Mouse (Mus musculus): ENCODE results near the gene Mei1.

Gene Mei1

DNA sequence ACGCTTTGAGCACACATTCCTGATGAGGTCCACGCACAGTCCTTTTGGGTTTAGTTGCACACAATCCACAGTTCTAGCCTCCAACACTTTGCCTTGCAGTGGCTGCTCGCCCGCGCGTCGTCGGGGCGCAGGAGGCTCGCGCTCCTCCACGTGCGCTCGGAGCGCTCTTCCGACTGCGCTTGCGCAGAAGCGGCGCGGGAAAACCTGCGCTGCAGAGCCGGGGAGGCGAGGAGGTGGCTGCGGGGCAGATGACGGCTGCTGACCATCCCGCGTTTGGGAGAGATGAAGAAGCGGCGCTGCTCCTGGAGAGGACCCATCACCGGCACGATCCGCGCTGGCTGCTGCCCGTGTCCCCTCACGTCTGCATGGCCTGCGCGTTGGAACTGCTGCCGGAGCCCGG, at the start of gene Mei1:
Gene Mei1 (plus strand): TSS at position 99 of the 400 bp plus-strand sequence.
- TF ChIP-seq POU5F1 (IDR thresholded peaks at IDR 0.05; ENCODE audit: borderline replicate concordance, low read length) (no peak), CTCF (conservative IDR thresholded peaks at IDR 0.05; ENCODE audit: low read length) (no peak), NANOG (IDR thresholded peaks at IDR 0.05; ENCODE audit: borderline replicate concordance, low read length) (no peak)
- peaks cover 87% of the 10 kb centered on the region for H3K27me3 ChIP-seq (ENCODE audit: insufficient read depth, low read length)
- peak within 1 kb of the TSS; percentile 65 for H3K4me3 ChIP-seq (replicated peaks; ENCODE audit: low read length)
- H3K36me3 ChIP-seq (ENCODE audit: insufficient read depth, low read length), result no peaks in the 10 kb centered on the region
- peaks cover 10% of the 10 kb centered on the region; the same call in 1 of the 2 replicates for H3K9me3 ChIP-seq (ENCODE audit: low read length)
- peaks cover 25% of the 10 kb centered on the region for H3K4me1 ChIP-seq (replicated peaks; ENCODE audit: low read depth, low read length)

DNA sequence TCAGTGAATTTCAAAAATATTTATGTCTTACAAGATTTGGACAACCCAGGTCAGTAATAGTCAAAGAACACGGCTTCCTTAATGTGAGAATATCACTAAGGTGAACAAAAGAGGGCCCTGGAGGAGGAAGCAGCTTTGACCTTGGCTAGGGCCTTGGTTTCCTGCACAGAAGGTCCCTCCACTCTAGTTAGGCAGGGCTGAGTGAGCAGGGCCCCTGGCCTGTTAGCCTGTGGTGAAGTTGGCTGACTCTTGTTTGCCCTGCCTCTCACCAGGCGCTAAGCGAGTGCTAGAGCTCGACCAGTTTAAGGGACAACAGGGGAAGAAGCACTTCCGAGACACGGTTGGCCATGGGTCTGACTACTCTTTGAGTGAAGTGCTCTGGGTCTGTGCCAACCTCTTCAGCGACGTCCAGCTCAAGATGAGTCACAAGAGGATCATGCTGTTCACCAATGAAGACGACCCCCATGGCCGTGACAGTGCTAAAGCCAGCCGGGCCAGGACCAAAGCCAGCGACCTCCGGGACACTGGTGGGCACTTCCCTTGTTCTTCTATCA, 47.2 kb upstream of the Mei1 start:
- H3K4me3 ChIP-seq (replicated peaks; ENCODE audit: low read length), result no peak overlapping the region
- no peaks in the 10 kb centered on the region for H3K9me3 ChIP-seq (ENCODE audit: low read length)
- no peaks in the 10 kb centered on the region for H3K27me3 ChIP-seq (ENCODE audit: insufficient read depth, low read length)
- no peak for TF ChIP-seq NANOG (IDR thresholded peaks at IDR 0.05; ENCODE audit: borderline replicate concordance, low read length)
- no peak for TF ChIP-seq POU5F1 (IDR thresholded peaks at IDR 0.05; ENCODE audit: borderline replicate concordance, low read length)
- no peak for TF ChIP-seq CTCF (conservative IDR thresholded peaks at IDR 0.05; ENCODE audit: low read length)
- H3K36me3 ChIP-seq (ENCODE audit: insufficient read depth, low read length), result peaks cover 91% of the 10 kb centered on the region
- peaks cover 2% of the 10 kb centered on the region for H3K4me1 ChIP-seq (replicated peaks; ENCODE audit: low read depth, low read length)

DNA sequence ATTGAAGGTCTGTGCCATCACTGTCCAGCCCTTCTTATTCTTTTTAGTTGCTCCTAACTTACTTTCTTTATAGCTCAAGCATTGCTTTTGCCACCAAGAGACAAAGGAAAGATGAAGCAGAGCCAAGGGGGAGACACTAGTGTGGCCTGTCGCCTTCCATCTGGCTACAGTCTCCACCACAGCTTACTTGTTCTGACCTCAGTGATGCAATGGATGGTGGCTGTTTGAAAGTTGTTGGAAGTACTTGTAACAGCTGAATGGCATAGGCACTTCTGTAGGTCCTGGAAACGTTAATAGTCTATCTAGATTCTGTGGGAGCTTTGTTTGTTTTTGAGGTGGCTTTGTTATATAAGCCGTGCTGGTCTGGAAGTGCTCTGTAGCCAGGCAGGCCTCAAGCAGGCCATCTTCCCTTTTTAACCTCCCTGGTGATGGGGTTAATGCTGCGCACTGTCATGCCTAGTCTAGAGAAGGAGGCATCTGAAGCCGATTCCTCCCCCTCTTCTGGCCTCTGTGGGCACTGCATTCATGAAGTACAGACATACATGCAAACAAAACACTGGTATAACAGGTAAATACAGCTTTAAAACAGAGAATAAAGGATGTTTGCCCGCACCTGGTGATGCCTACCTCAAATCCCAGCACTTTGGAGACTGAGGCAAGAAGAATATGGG, 45.7 kb upstream of the Mei1 start:
- no peak for TF ChIP-seq NANOG (IDR thresholded peaks at IDR 0.05; ENCODE audit: borderline replicate concordance, low read length)
- TF ChIP-seq CTCF (conservative IDR thresholded peaks at IDR 0.05; ENCODE audit: low read length), result no peak
- Histone ChIP-seq H3K27me3 (ENCODE audit: insufficient read depth, low read length) (no peaks in the 10 kb centered on the region), H3K4me1 (replicated peaks; ENCODE audit: low read depth, low read length) (no peaks in the 10 kb centered on the region), H3K9me3 (ENCODE audit: low read length) (peaks cover 6% of the 10 kb centered on the region), H3K4me3 (replicated peaks; ENCODE audit: low read length) (no peak overlapping the region), H3K36me3 (ENCODE audit: insufficient read depth, low read length) (peaks cover 99% of the 10 kb centered on the region)

DNA sequence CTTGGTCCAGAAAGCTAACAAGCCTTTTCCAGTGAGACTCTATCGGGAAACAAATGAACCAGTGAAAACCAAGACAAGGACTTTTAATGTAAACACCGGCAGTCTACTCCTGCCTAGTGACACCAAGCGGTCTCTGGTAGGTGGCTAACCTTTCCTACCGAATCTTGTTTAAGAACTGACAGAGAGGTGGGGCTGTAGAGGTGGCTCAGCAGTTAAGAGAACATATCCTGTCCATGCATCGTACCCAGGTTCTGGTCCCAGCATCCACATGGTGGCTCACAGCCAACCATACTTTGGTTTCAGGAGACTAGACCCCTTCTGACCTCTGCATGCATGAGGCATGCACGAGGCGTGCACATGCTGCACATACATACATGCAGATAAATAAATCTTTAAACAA, 42.5 kb upstream of the Mei1 start:
- Histone ChIP-seq H3K27me3 (ENCODE audit: insufficient read depth, low read length) (no peaks in the 10 kb centered on the region), H3K4me1 (replicated peaks; ENCODE audit: low read depth, low read length) (no peaks in the 10 kb centered on the region), H3K4me3 (replicated peaks; ENCODE audit: low read length) (no peak overlapping the region), H3K36me3 (ENCODE audit: insufficient read depth, low read length) (peaks cover 100% of the 10 kb centered on the region), H3K9me3 (ENCODE audit: low read length) (peaks cover 8% of the 10 kb centered on the region)
- no peak for TF ChIP-seq CTCF (conservative IDR thresholded peaks at IDR 0.05; ENCODE audit: low read length)
- no peak for TF ChIP-seq POU5F1 (IDR thresholded peaks at IDR 0.05; ENCODE audit: borderline replicate concordance, low read length)
- TF ChIP-seq NANOG (IDR thresholded peaks at IDR 0.05; ENCODE audit: borderline replicate concordance, low read length), result no peak

DNA sequence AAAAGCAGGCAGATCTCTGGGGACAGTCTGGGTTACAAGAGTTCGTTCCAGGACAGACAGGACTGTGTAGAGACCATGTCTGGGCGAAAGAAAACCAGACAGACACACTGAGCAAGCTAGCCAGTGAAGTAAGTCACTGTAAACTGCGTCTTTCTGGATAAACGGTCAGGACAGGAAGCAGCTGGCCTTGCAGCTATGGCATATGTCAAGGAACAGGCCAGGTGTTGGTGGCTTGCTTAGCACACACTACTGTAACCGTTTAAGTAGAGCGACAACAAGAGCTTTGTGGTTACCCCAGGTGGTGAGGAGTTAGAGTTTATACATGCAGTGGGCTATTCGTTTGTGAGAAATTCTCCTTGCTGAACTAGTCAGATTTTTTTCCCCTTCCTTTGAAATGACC, 42.1 kb upstream of the Mei1 start:
- H3K4me1 ChIP-seq (replicated peaks; ENCODE audit: low read depth, low read length), result no peaks in the 10 kb centered on the region
- no peaks in the 10 kb centered on the region for H3K27me3 ChIP-seq (ENCODE audit: insufficient read depth, low read length)
- H3K4me3 ChIP-seq (replicated peaks; ENCODE audit: low read length), result no peak overlapping the region
- no peak for TF ChIP-seq POU5F1 (IDR thresholded peaks at IDR 0.05; ENCODE audit: borderline replicate concordance, low read length)
- TF ChIP-seq NANOG (IDR thresholded peaks at IDR 0.05; ENCODE audit: borderline replicate concordance, low read length), result no peak
- no peak for TF ChIP-seq CTCF (conservative IDR thresholded peaks at IDR 0.05; ENCODE audit: low read length)
- peaks cover 8% of the 10 kb centered on the region for H3K9me3 ChIP-seq (ENCODE audit: low read length)
- peaks cover 100% of the 10 kb centered on the region for H3K36me3 ChIP-seq (ENCODE audit: insufficient read depth, low read length)

DNA sequence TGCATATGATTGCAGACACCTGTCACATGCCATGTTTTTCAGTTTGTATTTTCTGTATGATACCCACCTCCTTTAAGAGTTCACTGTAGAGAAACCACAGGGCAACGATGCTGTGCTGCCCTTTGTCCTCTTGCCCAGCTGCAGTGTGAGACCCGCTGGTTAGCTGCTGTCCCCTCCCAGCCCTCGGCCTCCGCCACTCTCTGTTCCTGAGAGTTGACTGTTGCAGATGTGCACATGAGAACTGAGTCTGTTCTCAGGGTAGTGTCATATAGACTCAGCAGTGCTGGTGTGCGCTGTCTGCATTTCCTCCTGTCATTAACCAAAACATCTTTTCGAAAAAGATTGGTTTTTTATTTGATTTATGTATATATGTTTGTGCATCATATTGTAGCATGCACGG, 37.4 kb upstream of the Mei1 start:
- H3K36me3 ChIP-seq (ENCODE audit: insufficient read depth, low read length), result peaks cover 96% of the 10 kb centered on the region
- H3K9me3 ChIP-seq (ENCODE audit: low read length), result peaks cover 8% of the 10 kb centered on the region
- TF ChIP-seq CTCF (conservative IDR thresholded peaks at IDR 0.05; ENCODE audit: low read length) (no peak), NANOG (IDR thresholded peaks at IDR 0.05; ENCODE audit: borderline replicate concordance, low read length) (no peak), POU5F1 (IDR thresholded peaks at IDR 0.05; ENCODE audit: borderline replicate concordance, low read length) (no peak)
- no peaks in the 10 kb centered on the region for H3K27me3 ChIP-seq (ENCODE audit: insufficient read depth, low read length)
- H3K4me3 ChIP-seq (replicated peaks; ENCODE audit: low read length), result no peak overlapping the region
- peaks cover 14% of the 10 kb centered on the region for H3K4me1 ChIP-seq (replicated peaks; ENCODE audit: low read depth, low read length)

DNA sequence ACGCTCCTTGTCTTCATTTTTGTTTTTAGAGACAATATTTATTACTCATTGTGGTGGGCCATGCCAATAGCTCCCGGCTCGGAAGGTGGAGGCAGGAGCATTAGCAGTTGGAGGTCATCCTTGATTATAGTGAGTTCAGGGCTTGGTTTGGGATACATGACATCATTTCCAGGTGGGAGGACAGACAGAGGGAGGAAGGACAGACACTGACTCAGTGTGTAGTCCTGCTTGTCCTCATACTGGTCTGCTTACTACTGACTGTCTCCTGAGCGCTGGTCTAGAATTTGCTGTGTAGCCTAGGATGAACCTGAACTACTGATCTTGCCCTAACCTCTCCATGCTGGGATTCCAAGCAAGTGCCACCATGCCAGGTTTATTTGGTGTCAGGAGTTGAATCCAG, 36.0 kb upstream of the Mei1 start, which contains the start of gene Desi1:
Gene Desi1 (minus strand): TSS at position 101 of the 400 bp plus-strand sequence.
- TF ChIP-seq NANOG (IDR thresholded peaks at IDR 0.05; ENCODE audit: borderline replicate concordance, low read length), result no peak
- no peak for TF ChIP-seq CTCF (conservative IDR thresholded peaks at IDR 0.05; ENCODE audit: low read length)
- TF ChIP-seq POU5F1 (IDR thresholded peaks at IDR 0.05; ENCODE audit: borderline replicate concordance, low read length), result no peak
- Histone ChIP-seq H3K27me3 (ENCODE audit: insufficient read depth, low read length) (no peaks in the 10 kb centered on the region), H3K4me3 (replicated peaks; ENCODE audit: low read length) (no peak within 1 kb of the TSS), H3K36me3 (ENCODE audit: insufficient read depth, low read length) (peaks cover 96% of the 10 kb centered on the region), H3K9me3 (ENCODE audit: low read length) (peaks cover 4% of the 10 kb centered on the region), H3K4me1 (replicated peaks; ENCODE audit: low read depth, low read length) (peaks cover 17% of the 10 kb centered on the region)

DNA sequence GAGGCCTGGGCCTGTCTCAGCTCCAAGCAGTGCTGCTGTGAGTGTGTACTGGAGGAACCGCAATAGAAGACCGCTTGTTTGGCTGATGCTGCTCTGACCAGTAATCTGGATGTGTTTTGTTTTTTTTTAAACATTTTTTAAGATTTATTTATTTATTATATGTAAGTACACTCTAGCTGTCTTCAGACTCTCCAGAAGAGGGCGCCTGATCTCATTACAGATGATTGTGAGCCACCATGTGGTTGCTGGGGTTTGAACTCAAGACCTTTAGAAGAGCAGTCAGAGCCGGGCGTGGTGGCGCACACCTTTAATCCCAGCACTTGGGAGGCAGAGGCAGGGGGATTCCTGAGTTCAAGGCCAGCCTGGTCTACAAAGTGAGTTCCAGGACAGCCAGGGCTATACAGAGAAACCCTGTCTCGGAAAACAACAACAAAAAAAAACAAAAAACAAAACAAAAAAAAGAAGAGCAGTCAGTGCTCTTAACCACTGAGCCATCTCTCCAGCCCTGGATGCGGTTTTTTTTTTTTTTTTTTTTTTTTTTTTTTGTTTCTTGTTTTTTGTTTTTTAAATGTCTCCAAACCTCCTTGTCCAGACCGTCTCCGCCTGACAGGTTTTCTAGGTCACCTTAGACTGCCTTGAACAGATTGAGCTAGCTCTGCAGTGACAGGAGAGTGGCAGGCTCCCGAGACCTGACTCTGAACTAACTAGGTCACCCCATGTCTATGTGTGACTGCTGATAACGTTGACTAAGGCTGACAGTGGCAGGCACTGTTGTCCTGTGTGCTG, 33.7 kb upstream of the Mei1 start:
- H3K4me1 ChIP-seq (replicated peaks; ENCODE audit: low read depth, low read length), result peaks cover 33% of the 10 kb centered on the region
- H3K36me3 ChIP-seq (ENCODE audit: insufficient read depth, low read length), result peaks cover 96% of the 10 kb centered on the region
- TF ChIP-seq CTCF (conservative IDR thresholded peaks at IDR 0.05; ENCODE audit: low read length) (peak; percentile 27; the same call in 1 of the 2 replicates), NANOG (IDR thresholded peaks at IDR 0.05; ENCODE audit: borderline replicate concordance, low read length) (no peak)
- H3K4me3 ChIP-seq (replicated peaks; ENCODE audit: low read length), result no peak overlapping the region
- no peaks in the 10 kb centered on the region for H3K9me3 ChIP-seq (ENCODE audit: low read length)
- no peaks in the 10 kb centered on the region for H3K27me3 ChIP-seq (ENCODE audit: insufficient read depth, low read length)

Data from E14TG2a.4 (cell line).